Mouse (Mus musculus) ES-E14 (cell line): ENCODE measurements around the gene Grin2d.

Experiments
- CHD2 ChIP-seq: IDR thresholded peaks from 2 replicates; pipeline ENCODE4 v1.6.1; 2014; ENCODE audit warnings: mild to moderate bottlenecking, low read depth, low read length, inconsistent platforms
- HCFC1 ChIP-seq: IDR thresholded peaks from 2 replicates; pipeline ENCODE4 v1.6.1; 2012; ENCODE audit warnings: low read length, inconsistent platforms, borderline replicate concordance; ENCODE audit not compliant: insufficient read depth
- MAFK ChIP-seq: IDR thresholded peaks from 2 replicates; pipeline ENCODE4 v1.6.1; 2014; ENCODE audit warnings: mild to moderate bottlenecking, low read depth, low read length, inconsistent platforms; ENCODE audit not compliant: insufficient read depth
- ZC3H11A ChIP-seq: IDR thresholded peaks from 2 replicates; pipeline ENCODE4 v1.6.1; 2012; ENCODE audit warnings: low read depth, mild to moderate bottlenecking, inconsistent platforms, low read length, borderline replicate concordance
- ZNF384 ChIP-seq: IDR thresholded peaks from 2 replicates; pipeline ENCODE4 v1.6.1; 2012; ENCODE audit warnings: low read depth, low read length, inconsistent platforms

DNA sequence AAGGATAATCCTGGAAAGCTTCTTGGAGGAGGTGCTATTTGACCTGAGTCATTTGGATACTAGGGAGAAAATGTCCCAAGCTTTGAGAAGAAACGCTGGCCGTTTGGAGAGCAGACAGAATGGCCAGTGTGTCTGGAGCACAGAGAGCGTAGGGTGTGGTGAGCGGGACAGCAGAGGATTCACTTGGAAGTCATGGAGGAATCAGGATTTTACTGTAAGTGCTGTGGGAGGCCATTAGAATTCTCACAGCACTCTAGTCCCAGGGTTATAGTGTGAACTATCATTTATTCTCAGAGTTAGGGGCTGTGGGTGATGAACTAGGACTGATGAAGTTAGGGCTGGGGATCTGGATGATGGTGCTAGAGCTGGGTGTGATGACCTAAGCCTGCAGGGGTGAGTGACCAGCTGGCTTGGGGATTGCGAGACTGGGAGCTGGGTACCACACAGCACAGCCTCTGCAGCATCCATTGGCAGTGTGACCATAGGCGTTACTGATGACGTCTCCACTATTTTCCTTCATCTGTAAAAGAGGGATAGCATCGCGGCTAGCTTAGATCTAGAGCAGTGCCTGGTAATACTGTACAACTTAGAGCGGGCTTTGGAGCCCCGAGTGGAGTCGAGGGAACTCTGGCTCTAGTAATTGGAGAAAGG is 43.9 kb upstream of the Grin2d start:
- TF ChIP-seq ZC3H11A = no peak
- no peak for TF ChIP-seq HCFC1
- TF ChIP-seq MAFK = no peak
- TF ChIP-seq ZNF384 = no peak
- no peak for TF ChIP-seq CHD2
